Comparison of ENCODE assay signal across 12 mouse cellular contexts in genomic region chr13:60125501-60126305, GRCm38 (mm10). TPM values are rescaled to one million over a fixed set of nuclear protein-coding genes. Genes with fewer than 3 reads are reported as not detected.
DNase-seq lines count a peak whose midpoint lies in the region; ATAC-seq and TF ChIP-seq lines count a peak whose summit lies in the region.
"Had no signal": no experiment of that assay in that cellular context is flagged by ENCODE, and none has a peak within 500 bp of the region (broad histone marks: within the 10 kb centered on the region; RNA-seq: fewer than 3 reads in every experiment).

No protein-coding gene starts in this region.

- H3K9me3 ChIP-seq in intestine, embryonic 14.5 days (ENCODE audit: control insufficient read depth, low read length), result no peaks in the 10 kb centered on the region
- H3K9me3 ChIP-seq in intestine, postnatal 0 days (ENCODE audit: control insufficient read depth), result no peaks in the 10 kb centered on the region
- H3K9me3 ChIP-seq in forebrain, embryonic 10.5 days, result 0 out of 2 replicates have a peak, but pooled peaks cover 5% of the 10 kb centered on the region
- H3K9me3 ChIP-seq in limb, embryonic 11.5 days (ENCODE audit: control insufficient read depth, low read length), result no peaks in the 10 kb centered on the region
- no peaks in the 10 kb centered on the region for H3K9me3 ChIP-seq in neural tube, embryonic 13.5 days

- 41% methylated on average over 13 of the region's 13 CpGs for WGBS in intestine, embryonic 14.5 days
- WGBS in intestine, postnatal 0 days, result 51% methylated on average over 13 of the region's 13 CpGs
- 31% methylated on average over 13 of the region's 13 CpGs for WGBS in forebrain, embryonic 10.5 days
- 19% methylated on average over 13 of the region's 13 CpGs for WGBS in limb, embryonic 11.5 days
- WGBS in neural tube, embryonic 13.5 days, result 4% methylated on average over 13 of the region's 13 CpGs

- H3K4me2 ChIP-seq in intestine, embryonic 14.5 days (ENCODE audit: low read length), result 0 out of 2 replicates have a peak overlapping the region, but pooled peaks have one; percentile 3
- no peak overlapping the region for H3K4me2 ChIP-seq in intestine, postnatal 0 days (replicated peaks; ENCODE audit: low read depth)
- peak overlapping the region; percentile 30 for H3K4me2 ChIP-seq in limb, embryonic 11.5 days (ENCODE audit: low read depth, severe bottlenecking)
- H3K4me2 ChIP-seq in neural tube, embryonic 13.5 days, result peak overlapping the region; percentile 54

- no peaks in the 10 kb centered on the region for H3K36me3 ChIP-seq in intestine, embryonic 14.5 days (ENCODE audit: control insufficient read depth, insufficient read depth, low read length)
- H3K36me3 ChIP-seq in intestine, postnatal 0 days (ENCODE audit: control insufficient read depth, insufficient read depth), result no peaks in the 10 kb centered on the region
- no peaks in the 10 kb centered on the region for H3K36me3 ChIP-seq in forebrain, embryonic 10.5 days (replicated peaks)
- no peaks in the 10 kb centered on the region for H3K36me3 ChIP-seq in limb, embryonic 11.5 days (ENCODE audit: control insufficient read depth, insufficient read depth, low read length)
- no peaks in the 10 kb centered on the region for H3K36me3 ChIP-seq in neural tube, embryonic 13.5 days

- H3K9ac ChIP-seq in intestine, embryonic 14.5 days (ENCODE audit: low read length), result no peak overlapping the region
- H3K9ac ChIP-seq in intestine, postnatal 0 days (ENCODE audit: low read depth, low read length), result no peak overlapping the region
- H3K9ac ChIP-seq in limb, embryonic 11.5 days (ENCODE audit: low read length), result no peak overlapping the region; the same call in 1 of the 2 replicates
- H3K9ac ChIP-seq in neural tube, embryonic 13.5 days, result peak overlapping the region; percentile 59

- H3K4me1 ChIP-seq in intestine, embryonic 14.5 days (replicated peaks; ENCODE audit: control insufficient read depth, insufficient read depth, low read length), result peaks cover 15% of the 10 kb centered on the region
- no peaks in the 10 kb centered on the region for H3K4me1 ChIP-seq in intestine, postnatal 0 days (replicated peaks; ENCODE audit: control insufficient read depth, insufficient read depth, low read length)
- peaks cover 73% of the 10 kb centered on the region for H3K4me1 ChIP-seq in forebrain, embryonic 10.5 days
- H3K4me1 ChIP-seq in limb, embryonic 11.5 days (ENCODE audit: control insufficient read depth, insufficient read depth, low read length), result peaks cover 41% of the 10 kb centered on the region
- peaks cover 59% of the 10 kb centered on the region for H3K4me1 ChIP-seq in neural tube, embryonic 13.5 days (replicated peaks)

- TF ChIP-seq CTCF in intestine, postnatal 0 days (IDR thresholded peaks at IDR 0.05; ENCODE audit: low read depth), result no peak

- H3K4me3 ChIP-seq in intestine, embryonic 14.5 days (ENCODE audit: low read depth, low read length), result no peak overlapping the region
- no peak overlapping the region for H3K4me3 ChIP-seq in intestine, postnatal 0 days (ENCODE audit: low read depth, low read length)
- peak overlapping the region; percentile 24; the same call in 1 of the 2 replicates for H3K4me3 ChIP-seq in forebrain, embryonic 10.5 days
- H3K4me3 ChIP-seq in limb, embryonic 11.5 days (ENCODE audit: low read depth, low read length), result no peak overlapping the region
- peak overlapping the region; percentile 24 for H3K4me3 ChIP-seq in neural tube, embryonic 13.5 days

- no peak overlapping the region for H3K27ac ChIP-seq in intestine, embryonic 14.5 days (ENCODE audit: low read depth)
- H3K27ac ChIP-seq in intestine, postnatal 0 days (ENCODE audit: low read depth, low read length), result no peak overlapping the region
- peak overlapping the region; percentile 83 for H3K27ac ChIP-seq in forebrain, embryonic 10.5 days
- peak overlapping the region; percentile 17 for H3K27ac ChIP-seq in limb, embryonic 11.5 days (replicated peaks; ENCODE audit: low read depth, low read length)
- H3K27ac ChIP-seq in neural tube, embryonic 13.5 days (replicated peaks), result peak overlapping the region; percentile 76
- H3K27ac ChIP-seq: stomach, postnatal 0 days had no signal

- H3K27me3 ChIP-seq in intestine, embryonic 14.5 days (replicated peaks; ENCODE audit: control insufficient read depth, insufficient read depth, low read length), result no peaks in the 10 kb centered on the region
- H3K27me3 ChIP-seq in intestine, postnatal 0 days (replicated peaks; ENCODE audit: control insufficient read depth, insufficient read depth, low read length), result no peaks in the 10 kb centered on the region
- H3K27me3 ChIP-seq in forebrain, embryonic 10.5 days (ENCODE audit: poor library complexity, severe bottlenecking), result peaks cover 33% of the 10 kb centered on the region
- no peaks in the 10 kb centered on the region for H3K27me3 ChIP-seq in limb, embryonic 11.5 days (ENCODE audit: control insufficient read depth, insufficient read depth, low read length)
- peaks cover 20% of the 10 kb centered on the region for H3K27me3 ChIP-seq in neural tube, embryonic 13.5 days

- DNase-seq in intestine, embryonic 14.5 days (ENCODE audit: low spot score), result no peak
- DNase-seq in forebrain, embryonic 10.5 days (ENCODE audit: extremely low spot score, low spot score), result peak; percentile 43
- DNase-seq in limb, embryonic 11.5 days (ENCODE audit: low spot score), result peak; percentile 50
- no peak for DNase-seq in lung, postnatal 4 days
- DNase-seq in right cerebral cortex, adult 2 months (ENCODE audit: low spot score in 2 of 2), result no peak
- no peak for DNase-seq in thymus, postnatal 0 days (ENCODE audit: low spot score)
- DNase-seq: cerebellum, adult 11-12 months; heart, postnatal 4 days had no signal

- ATAC-seq in intestine, embryonic 14.5 days (replicated peaks; ENCODE audit: low FRiP score, low TSS enrichment, low read depth), result no peak
- ATAC-seq in intestine, postnatal 0 days, result no peak
- no peak for ATAC-seq in limb, embryonic 11.5 days (ENCODE audit: insufficient number of reproducible peaks, low FRiP score, low TSS enrichment, low read depth)
- ATAC-seq in neural tube, embryonic 13.5 days (ENCODE audit: low read depth), result peak; percentile 59; the same call in 1 of the 2 replicates
- ATAC-seq: lung, postnatal 0 days had no signal

RNA-seq across cellular contexts. Expression of gene Gas1, which starts 51.5 kb away (rescaled TPM):
- 116 and 120 TPM in 2 replicates for polyA plus RNA-seq in intestine, embryonic 14.5 days (2014; fragmentation: Nextera tagmentation; extraction: Ambion mirVana)
- 41.5 and 44.4 TPM in 2 replicates for polyA plus RNA-seq in intestine, postnatal 0 days (2015; fragmentation: Nextera tagmentation; extraction: Ambion mirVana)
- polyA plus RNA-seq in forebrain, embryonic 10.5 days (2016; fragmentation: Nextera tagmentation; extraction: Ambion mirVana), result 72.6 and 72.7 TPM in 2 replicates
- polyA plus RNA-seq in limb, embryonic 11.5 days (2014; fragmentation: Nextera tagmentation; extraction: Ambion mirVana), result 188 and 201 TPM in 2 replicates
- polyA plus RNA-seq in neural tube, embryonic 13.5 days (2015; fragmentation: Nextera tagmentation; extraction: Ambion mirVana), result 19.3 and 29.9 TPM in 2 replicates
- polyA plus RNA-seq in thymus, postnatal 0 days (2015; fragmentation: Nextera tagmentation; extraction: Ambion mirVana), result 10.6 and 12.7 TPM in 2 replicates

Comparison
In these comparisons a context has a peak if more than half of its experiments do, and no peak if none do; other contexts are left out.
1. DNase-seq: peak in forebrain, embryonic 10.5 days (single experiment) and limb, embryonic 11.5 days (single experiment); none in intestine, embryonic 14.5 days (single experiment), lung, postnatal 4 days (0 of 2), right cerebral cortex, adult 2 months (0 of 2) and thymus, postnatal 0 days (single experiment).
2. H3K27ac ChIP-seq: peak in forebrain, embryonic 10.5 days (single experiment), limb, embryonic 11.5 days (single experiment) and neural tube, embryonic 13.5 days (single experiment); none in intestine, embryonic 14.5 days (single experiment) and intestine, postnatal 0 days (single experiment).
3. H3K4me3 ChIP-seq: peak in forebrain, embryonic 10.5 days (single experiment) and neural tube, embryonic 13.5 days (single experiment); none in intestine, embryonic 14.5 days (single experiment), intestine, postnatal 0 days (single experiment) and limb, embryonic 11.5 days (single experiment).